Mouse (Mus musculus): ENCODE measurements around the gene Wdr76. TPM values are rescaled to one million over a fixed set of nuclear protein-coding genes. Genes with fewer than 3 reads are reported as not detected.

Wdr76 gene
- polyA plus RNA-seq, 1 experiment from 2014 or later, result 7.1 TPM

DNA sequence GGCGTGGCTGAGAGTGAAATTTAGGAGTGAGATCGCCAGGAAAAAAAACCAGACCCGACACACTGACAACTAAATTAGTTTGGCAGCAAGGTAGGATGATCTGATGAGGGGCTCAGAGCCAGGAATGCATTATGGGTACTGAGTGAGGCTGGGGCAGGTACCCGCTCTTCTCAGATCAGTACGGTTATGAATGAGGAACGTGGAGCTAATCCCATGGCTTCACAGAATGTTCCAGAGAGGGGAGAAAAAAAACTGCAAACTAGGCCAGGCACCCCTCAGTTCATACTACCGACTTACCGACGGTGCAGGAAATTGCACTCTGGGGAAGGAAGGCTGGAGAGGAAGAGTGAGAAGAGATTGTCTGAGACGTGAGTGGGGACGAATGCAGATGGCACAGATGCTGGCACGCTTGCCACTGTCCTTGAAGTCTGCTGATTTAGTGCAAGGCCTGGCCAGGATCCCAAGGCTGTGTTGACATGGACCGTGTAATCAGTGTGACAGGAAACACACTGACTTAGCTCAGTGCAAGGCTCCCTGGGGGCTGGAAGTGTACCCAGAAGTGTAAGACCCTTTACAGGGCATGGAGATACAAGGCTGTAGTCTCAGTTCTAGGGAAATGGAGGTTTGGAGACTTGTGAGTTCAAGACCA, 77.1 kb downstream of the Wdr76 start:
- no peaks in the 10 kb centered on the region for H3K36me3 ChIP-seq
- no peak for ATAC-seq (ENCODE audit: insufficient number of reproducible peaks, low FRiP score, low TSS enrichment, low read depth)
- no peak overlapping the region for H3K4me2 ChIP-seq
- H3K9me3 ChIP-seq, result no peaks in the 10 kb centered on the region
- peaks cover 12% of the 10 kb centered on the region for H3K4me1 ChIP-seq
- no peak overlapping the region for H3K9ac ChIP-seq
- no peak overlapping the region for H3K4me3 ChIP-seq
- no peaks in the 10 kb centered on the region for H3K27me3 ChIP-seq
- no peak overlapping the region for H3K27ac ChIP-seq
- 57% methylated on average over 13 of the region's 13 CpGs for WGBS

DNA sequence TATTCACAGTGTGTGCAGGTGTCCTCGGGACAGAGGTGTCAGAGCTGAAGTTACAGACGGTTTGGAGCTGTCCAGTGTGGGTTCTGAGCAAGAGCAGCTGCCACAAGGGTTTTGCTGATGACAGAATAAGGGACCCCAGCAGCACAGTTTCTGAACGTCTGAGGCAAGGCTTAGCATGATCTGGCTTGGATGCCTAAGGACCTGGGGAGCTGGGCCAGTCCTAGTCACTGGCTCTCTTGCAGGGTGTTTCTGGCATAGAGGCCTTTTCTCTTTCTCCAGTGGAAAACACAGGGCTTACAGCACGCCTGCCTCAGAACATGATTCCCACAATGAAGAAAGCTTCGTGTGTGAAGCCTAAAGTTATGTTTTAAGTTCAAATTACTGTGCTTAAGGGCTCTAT, 78.2 kb downstream of the Wdr76 start:
- H3K4me1 ChIP-seq, result peaks cover 16% of the 10 kb centered on the region
- H3K36me3 ChIP-seq, result no peaks in the 10 kb centered on the region
- ATAC-seq (ENCODE audit: insufficient number of reproducible peaks, low FRiP score, low TSS enrichment, low read depth), result no peak
- no peaks in the 10 kb centered on the region for H3K9me3 ChIP-seq
- H3K4me2 ChIP-seq, result no peak overlapping the region
- 46% methylated on average over 5 of the region's 5 CpGs for WGBS
- H3K4me3 ChIP-seq, result no peak overlapping the region
- H3K27me3 ChIP-seq, result no peaks in the 10 kb centered on the region
- no peak overlapping the region for H3K9ac ChIP-seq
- H3K27ac ChIP-seq, result no peak overlapping the region

DNA sequence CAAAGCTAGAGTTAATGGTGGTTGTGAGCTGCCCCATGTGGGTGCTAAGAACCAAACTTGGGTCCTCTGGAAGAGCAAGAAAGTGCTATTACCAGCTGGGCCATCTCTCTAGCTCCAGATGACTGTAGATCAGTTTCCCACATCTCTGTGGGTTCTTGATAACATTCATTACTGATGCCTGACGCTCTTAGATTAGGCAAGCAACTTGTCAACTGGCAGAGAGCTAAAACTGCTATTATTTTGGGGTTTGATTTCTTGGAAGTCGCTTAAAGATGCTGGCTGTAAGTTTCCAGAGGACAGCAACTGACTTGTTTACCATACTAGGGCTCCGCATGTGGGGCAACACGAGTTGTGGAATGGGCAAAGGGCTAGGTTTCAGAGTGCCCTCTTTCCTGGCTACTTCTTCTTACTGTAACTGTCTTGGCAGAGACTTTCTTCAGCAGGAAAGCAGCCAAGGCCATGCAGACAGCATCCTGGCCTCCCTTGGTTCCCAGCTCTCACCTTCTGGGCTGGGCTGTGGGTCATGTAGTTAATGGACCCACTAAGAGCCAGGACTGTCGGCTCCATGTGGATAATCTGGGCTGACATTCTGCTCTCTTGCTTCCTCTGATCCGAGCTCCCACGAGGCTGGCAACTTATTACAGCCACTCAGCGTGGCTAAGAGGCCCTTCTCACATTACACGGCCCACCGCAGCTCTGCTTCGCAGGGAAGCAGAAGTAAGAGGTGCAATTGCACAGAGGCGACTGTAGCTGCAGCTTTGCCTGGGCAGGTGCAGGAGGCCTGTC, 81.2 kb downstream of the Wdr76 start:
- H3K27ac ChIP-seq, result no peak overlapping the region
- no peak overlapping the region for H3K4me2 ChIP-seq
- H3K9me3 ChIP-seq, result no peaks in the 10 kb centered on the region
- H3K4me1 ChIP-seq, result peaks cover 16% of the 10 kb centered on the region
- no peaks in the 10 kb centered on the region for H3K27me3 ChIP-seq
- WGBS, result 26% methylated on average over 12 of the region's 12 CpGs
- H3K36me3 ChIP-seq, result no peaks in the 10 kb centered on the region
- H3K4me3 ChIP-seq, result no peak overlapping the region
- no peak overlapping the region for H3K9ac ChIP-seq
- no peak for ATAC-seq (ENCODE audit: insufficient number of reproducible peaks, low FRiP score, low TSS enrichment, low read depth)

DNA sequence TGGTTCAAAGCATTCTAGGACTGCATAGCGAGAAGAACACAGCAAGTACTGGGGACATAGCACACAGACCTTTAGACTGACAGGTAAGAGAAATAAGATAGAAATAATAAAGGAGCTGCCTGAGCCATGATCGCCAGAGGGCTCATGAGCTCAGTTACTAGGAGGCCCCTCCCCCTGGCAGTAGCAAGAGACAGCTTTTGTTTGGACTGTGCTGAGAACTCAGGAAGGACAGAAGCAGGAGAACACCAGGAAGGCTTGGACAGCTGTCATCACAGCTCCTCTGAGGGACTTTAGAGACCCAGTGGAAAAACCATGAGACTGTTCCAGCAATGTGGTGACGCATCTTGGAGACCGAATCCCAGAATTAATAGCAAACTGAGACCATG, 81.8 kb downstream of the Wdr76 start:
- Histone ChIP-seq H3K4me2 (no peak overlapping the region), H3K4me3 (no peak overlapping the region), H3K27ac (no peak overlapping the region), H3K4me1 (peaks cover 16% of the 10 kb centered on the region), H3K27me3 (no peaks in the 10 kb centered on the region), H3K9ac (no peak overlapping the region), H3K9me3 (no peaks in the 10 kb centered on the region), H3K36me3 (no peaks in the 10 kb centered on the region)
- ATAC-seq (ENCODE audit: insufficient number of reproducible peaks, low FRiP score, low TSS enrichment, low read depth), result no peak
- 25% methylated on average over 4 of the region's 4 CpGs for WGBS

DNA sequence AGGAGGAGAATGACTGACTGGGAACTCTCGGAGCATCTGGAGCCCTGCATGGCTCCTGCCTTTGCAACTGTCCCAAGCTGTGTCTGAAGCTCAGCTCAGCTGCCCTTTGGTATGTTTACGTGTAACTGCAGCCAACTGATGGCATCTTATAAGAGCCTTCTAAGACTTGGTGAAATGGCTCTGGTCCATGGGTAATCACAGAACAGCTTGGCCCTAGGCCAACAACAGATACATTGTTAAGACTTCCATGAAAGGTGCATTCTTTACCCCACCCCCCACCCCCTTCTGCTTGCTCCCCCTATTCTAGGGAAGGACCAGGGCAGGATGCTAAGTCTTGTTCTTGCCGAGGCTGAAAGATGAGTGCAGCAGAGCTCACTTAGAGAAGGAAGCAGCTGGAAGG, 87.6 kb downstream of the Wdr76 start:
- Histone ChIP-seq H3K9ac (no peak overlapping the region), H3K36me3 (no peaks in the 10 kb centered on the region), H3K27ac (no peak overlapping the region), H3K4me3 (no peak overlapping the region), H3K27me3 (no peaks in the 10 kb centered on the region), H3K9me3 (no peaks in the 10 kb centered on the region), H3K4me2 (no peak overlapping the region), H3K4me1 (0 out of 2 replicates have a peak, but pooled peaks cover 3% of the 10 kb centered on the region)
- ATAC-seq (ENCODE audit: insufficient number of reproducible peaks, low FRiP score, low TSS enrichment, low read depth), result no peak
- 42% methylated on average over 3 of the region's 3 CpGs for WGBS

Other genes with a start within 250 kb of the Wdr76 start
- 52.4 and 62.6 TPM in 2 replicates for gene Trp53bp1, start 235.3 kb upstream of the Wdr76 start, polyA plus RNA-seq (2015; fragmentation: Nextera tagmentation; extraction: Ambion mirVana)
- 3.8 and 3.9 TPM in 2 replicates for gene Map1a, start 217.1 kb upstream of the Wdr76 start, polyA plus RNA-seq (2015; fragmentation: Nextera tagmentation; extraction: Ambion mirVana)
- 10.1 and 10.2 TPM in 2 replicates for gene Ppip5k1, start 151.3 kb upstream of the Wdr76 start, polyA plus RNA-seq (2015; fragmentation: Nextera tagmentation; extraction: Ambion mirVana)
- gene Ckmt1, start 149.0 kb upstream of the Wdr76 start, polyA plus RNA-seq (2015; fragmentation: Nextera tagmentation; extraction: Ambion mirVana), result 40.0 and 40.1 TPM in 2 replicates
- gene Strc, start 119.6 kb upstream of the Wdr76 start, polyA plus RNA-seq (2015; fragmentation: Nextera tagmentation; extraction: Ambion mirVana), result not detected in 2 replicates
- 841 and 923 TPM in 2 replicates for gene Pdia3, start 92.9 kb upstream of the Wdr76 start, polyA plus RNA-seq (2015; fragmentation: Nextera tagmentation; extraction: Ambion mirVana)
- 2.0 and 2.3 TPM in 2 replicates for gene Catsper2, start 92.9 kb upstream of the Wdr76 start, polyA plus RNA-seq (2015; fragmentation: Nextera tagmentation; extraction: Ambion mirVana)
- gene Ell3, start 62.4 kb upstream of the Wdr76 start, polyA plus RNA-seq (2015; fragmentation: Nextera tagmentation; extraction: Ambion mirVana), result 8.8 and 9.5 TPM in 2 replicates
- 552 and 557 TPM in 2 replicates for gene Serf2, start 57.5 kb upstream of the Wdr76 start, polyA plus RNA-seq (2015; fragmentation: Nextera tagmentation; extraction: Ambion mirVana)
- 116 and 126 TPM in 2 replicates for gene Hypk, start 53.4 kb upstream of the Wdr76 start, polyA plus RNA-seq (2015; fragmentation: Nextera tagmentation; extraction: Ambion mirVana)
- 0.12 and 0.25 TPM in 2 replicates for gene Serinc4, start 49.9 kb upstream of the Wdr76 start, polyA plus RNA-seq (2015; fragmentation: Nextera tagmentation; extraction: Ambion mirVana)
- gene Mfap1b, start 32.7 kb upstream of the Wdr76 start, polyA plus RNA-seq (2015; fragmentation: Nextera tagmentation; extraction: Ambion mirVana), result 61.3 and 64.4 TPM in 2 replicates
- 29.0 and 29.2 TPM in 2 replicates for gene Mfap1a, start 58 bp upstream of the Wdr76 start, polyA plus RNA-seq (2015; fragmentation: Nextera tagmentation; extraction: Ambion mirVana)